Mouse (Mus musculus): ENCODE data around the gene Ccnq.

DNA sequence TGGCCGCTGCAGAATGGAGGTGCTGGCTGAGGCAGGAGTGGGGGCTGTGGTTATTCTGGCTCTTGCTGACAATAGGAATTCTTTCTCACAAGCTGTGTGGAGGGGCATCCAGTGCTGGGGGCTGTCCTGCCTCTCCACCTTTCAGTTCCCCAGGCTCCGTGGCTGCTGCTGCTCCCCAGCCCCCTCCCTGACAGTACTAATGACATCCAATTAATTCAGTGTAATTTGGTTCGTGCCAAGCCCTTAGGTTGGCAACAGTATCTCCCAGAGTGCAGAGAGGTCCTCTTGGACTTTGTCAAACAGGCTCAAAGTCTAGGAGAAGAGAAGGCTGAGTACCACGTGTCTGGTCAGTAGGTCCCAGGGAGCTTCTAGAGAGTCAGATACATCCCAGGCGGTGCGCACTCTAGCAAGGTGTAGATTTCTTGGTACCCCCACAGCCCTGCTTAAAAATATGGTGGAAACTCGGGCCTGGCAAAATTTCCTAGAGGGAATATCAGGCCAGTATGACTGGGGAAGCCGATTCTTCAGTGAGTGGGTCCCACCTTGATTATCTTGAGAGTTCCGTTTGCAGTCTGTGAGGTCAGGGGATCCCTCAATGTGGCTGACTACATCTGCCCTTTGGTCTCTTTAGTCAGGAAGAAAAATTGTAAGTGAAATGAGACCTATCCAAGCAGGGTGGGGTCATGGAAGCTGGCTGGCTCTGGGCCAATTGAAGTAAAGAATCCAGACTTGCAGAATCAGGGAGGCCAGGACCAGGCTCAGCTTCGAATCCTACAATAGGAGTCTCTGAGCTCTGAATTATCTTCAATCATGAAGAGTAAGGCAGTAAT lies 26.5 kb upstream of the Ccnq start:
- TF ChIP-seq CTCF (IDR thresholded peaks at IDR 0.05; ENCODE audit: low read depth) (no peak), EP300 (IDR thresholded peaks at IDR 0.05; ENCODE audit: low read depth) (no peak)
